Mouse (Mus musculus): ENCODE measurements around the gene Misp. TPM values are rescaled to one million over a fixed set of nuclear protein-coding genes. Genes with fewer than 3 reads are reported as not detected.

Misp gene
- total and polyA plus RNA-seq, 3 experiments, result not detected

DNA sequence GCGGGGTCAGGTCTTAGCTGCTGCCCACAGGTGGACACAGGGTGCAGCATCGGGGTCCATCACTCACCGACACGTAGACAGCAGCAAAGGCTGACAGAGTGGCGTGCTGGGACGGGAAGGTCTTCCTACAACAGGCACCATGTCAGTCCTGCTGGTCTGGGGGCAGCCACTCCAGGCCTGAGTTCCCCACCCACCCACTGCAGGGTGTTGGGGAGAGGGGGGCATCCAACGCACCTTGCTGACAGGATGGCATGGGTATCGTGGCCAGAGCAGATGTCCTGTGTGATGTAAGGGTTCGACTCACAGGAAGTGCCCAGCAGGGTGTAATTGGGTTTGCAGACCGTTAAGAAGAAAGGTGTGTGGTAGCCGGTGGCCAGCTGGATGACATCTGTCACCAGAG lies 45.8 kb downstream of the Misp start:
- H3K27ac ChIP-seq (ENCODE audit: insufficient read depth, low read depth), result no peak overlapping the region
- H3K4me2 ChIP-seq (ENCODE audit: insufficient read depth, low read depth, poor library complexity, severe bottlenecking), result no peak overlapping the region
- in situ Hi-C loops (cut with MboI; ENCODE audit: low pct_ligation_motif_present, low pct_unique_long_range_greater_than_20kb, low sequenced_read_pairs) (no loop called here), dilution Hi-C loops (cut with MboI; ENCODE audit: extremely low pct_ligation_motif_present, extremely low pct_unique_long_range_greater_than_20kb, low sequenced_read_pairs) (no loop called here)
- H3K4me3 ChIP-seq (replicated peaks in 1 of 3; ENCODE audit: low read depth in 2 of 3, low read length in 2 of 3, poor library complexity in 1 of 3), result no peak overlapping the region
- no peaks in the 10 kb centered on the region for H3K27me3 ChIP-seq (replicated peaks)
- no peaks in the 10 kb centered on the region for H3K9me3 ChIP-seq (replicated peaks; ENCODE audit: low read length)
- no peak for TF ChIP-seq SMC3 (IDR thresholded peaks at IDR 0.05; ENCODE audit: low read depth, low read length)
- TF ChIP-seq CTCF (conservative IDR thresholded peaks at IDR 0.05 in 1 of 2, IDR thresholded peaks at IDR 0.05 in 1 of 2; ENCODE audit: low read depth in 2 of 2, low read length in 2 of 2), result no peak
- TF ChIP-seq E2F4 (IDR thresholded peaks at IDR 0.05; ENCODE audit: insufficient replicate concordance, low read depth, low read length), result no peak
- no peak for TF ChIP-seq HCFC1 (IDR thresholded peaks at IDR 0.05; ENCODE audit: low read depth, low read length)
- TF ChIP-seq RCOR1 (conservative IDR thresholded peaks at IDR 0.05; ENCODE audit: low read depth, low read length), result no peak
- TF ChIP-seq BHLHE40 (IDR thresholded peaks at IDR 0.05; ENCODE audit: low read depth, low read length), result no peak
- no peak for TF ChIP-seq CHD2 (IDR thresholded peaks at IDR 0.05; ENCODE audit: low read length)
- H3K79me2 ChIP-seq (replicated peaks; ENCODE audit: control insufficient read depth, extremely low read depth, insufficient read depth, poor library complexity, severe bottlenecking), result peaks cover 3% of the 10 kb centered on the region
- peaks cover 0 to 5% of the 10 kb centered on the region in 2 experiments; a peak in 1 of 4 replicates for H3K4me1 ChIP-seq (ENCODE audit: control insufficient read depth in 1 of 2, insufficient read depth in 2 of 2)
- H3K9ac ChIP-seq (ENCODE audit: insufficient read depth, low read depth), result no peak overlapping the region
- no peak for DNase-seq (ENCODE audit: extremely low read depth)
- peaks cover 30 to 54% of the 10 kb centered on the region in 2 experiments for H3K36me3 ChIP-seq (replicated peaks in 1 of 2; ENCODE audit: control insufficient read depth in 1 of 2, insufficient read depth in 1 of 2, low read length in 1 of 2)

DNA sequence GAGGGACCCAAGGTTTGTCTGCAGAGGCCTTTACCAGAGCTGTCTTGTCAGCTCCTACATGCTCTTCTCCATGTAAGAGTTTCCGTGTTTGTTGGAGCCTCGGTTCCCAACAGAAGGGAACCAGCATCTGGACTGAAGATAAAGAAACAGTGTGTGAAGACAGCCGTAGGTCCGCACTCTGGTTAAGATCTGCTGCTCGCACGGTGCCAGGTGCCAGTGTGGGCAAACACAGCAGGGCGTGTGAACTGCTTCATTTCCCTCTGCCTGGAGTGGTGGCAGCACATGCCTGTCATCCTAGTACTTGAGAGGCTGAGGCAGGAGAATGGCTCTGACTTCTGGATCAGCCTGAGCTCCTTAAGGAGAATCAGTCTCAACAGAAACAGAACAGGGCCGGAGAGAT lies 51.1 kb downstream of the Misp start:
- Histone ChIP-seq H3K9me3 (replicated peaks; ENCODE audit: low read length) (no peaks in the 10 kb centered on the region), H3K4me2 (ENCODE audit: insufficient read depth, low read depth, poor library complexity, severe bottlenecking) (no peak overlapping the region), H3K27ac (ENCODE audit: insufficient read depth, low read depth) (no peak overlapping the region), H3K79me2 (replicated peaks; ENCODE audit: control insufficient read depth, extremely low read depth, insufficient read depth, poor library complexity, severe bottlenecking) (no peaks in the 10 kb centered on the region), H3K9ac (ENCODE audit: insufficient read depth, low read depth) (no peak overlapping the region), H3K36me3 (replicated peaks in 1 of 2; ENCODE audit: control insufficient read depth in 1 of 2, insufficient read depth in 1 of 2, low read length in 1 of 2) (peaks cover 0 to 10% of the 10 kb centered on the region in 2 experiments), H3K4me3 (replicated peaks in 1 of 3; ENCODE audit: low read depth in 2 of 3, low read length in 2 of 3, poor library complexity in 1 of 3) (no peak overlapping the region), H3K27me3 (replicated peaks) (no peaks in the 10 kb centered on the region), H3K4me1 (ENCODE audit: control insufficient read depth in 1 of 2, insufficient read depth in 2 of 2) (peaks cover 4 to 10% of the 10 kb centered on the region in 2 experiments)
- TF ChIP-seq USF1 (IDR thresholded peaks at IDR 0.05; ENCODE audit: low read depth, low read length) (no peak), PAX5 (IDR thresholded peaks at IDR 0.05; ENCODE audit: low read length) (no peak), JUND (conservative IDR thresholded peaks at IDR 0.05; ENCODE audit: low read depth, low read length) (no peak), MAFK (IDR thresholded peaks at IDR 0.05; ENCODE audit: insufficient replicate concordance, low read length) (no peak), JUN (IDR thresholded peaks at IDR 0.05; ENCODE audit: insufficient read depth, low read depth, low read length) (no peak), ELF1 (IDR thresholded peaks at IDR 0.05; ENCODE audit: low read depth, low read length) (no peak), USF2 (conservative IDR thresholded peaks at IDR 0.05; ENCODE audit: low read depth, low read length) (no peak), MAX (IDR thresholded peaks at IDR 0.05; ENCODE audit: low read length) (no peak), MXI1 (IDR thresholded peaks at IDR 0.05; ENCODE audit: low read depth, low read length) (no peak), MAZ (IDR thresholded peaks at IDR 0.05; ENCODE audit: low read depth, low read length) (no peak), NRF1 (IDR thresholded peaks at IDR 0.05; ENCODE audit: low read depth, low read length) (no peak), MEF2A (IDR thresholded peaks at IDR 0.05; ENCODE audit: borderline replicate concordance, low read depth, low read length) (no peak)
- in situ Hi-C loops (cut with MboI; ENCODE audit: low pct_ligation_motif_present, low pct_unique_long_range_greater_than_20kb, low sequenced_read_pairs) (no loop called here), dilution Hi-C loops (cut with MboI; ENCODE audit: extremely low pct_ligation_motif_present, extremely low pct_unique_long_range_greater_than_20kb, low sequenced_read_pairs) (no loop called here)
- DNase-seq (ENCODE audit: extremely low read depth), result no peak

Data from CH12.LX (cell line).